Mouse (Mus musculus): Measurements from ENCODE around the gene Wfikkn1.
A peak's percentile ranks its signal among the peaks of the same experiment; 100 is the strongest.

Gene Wfikkn1

DNA sequence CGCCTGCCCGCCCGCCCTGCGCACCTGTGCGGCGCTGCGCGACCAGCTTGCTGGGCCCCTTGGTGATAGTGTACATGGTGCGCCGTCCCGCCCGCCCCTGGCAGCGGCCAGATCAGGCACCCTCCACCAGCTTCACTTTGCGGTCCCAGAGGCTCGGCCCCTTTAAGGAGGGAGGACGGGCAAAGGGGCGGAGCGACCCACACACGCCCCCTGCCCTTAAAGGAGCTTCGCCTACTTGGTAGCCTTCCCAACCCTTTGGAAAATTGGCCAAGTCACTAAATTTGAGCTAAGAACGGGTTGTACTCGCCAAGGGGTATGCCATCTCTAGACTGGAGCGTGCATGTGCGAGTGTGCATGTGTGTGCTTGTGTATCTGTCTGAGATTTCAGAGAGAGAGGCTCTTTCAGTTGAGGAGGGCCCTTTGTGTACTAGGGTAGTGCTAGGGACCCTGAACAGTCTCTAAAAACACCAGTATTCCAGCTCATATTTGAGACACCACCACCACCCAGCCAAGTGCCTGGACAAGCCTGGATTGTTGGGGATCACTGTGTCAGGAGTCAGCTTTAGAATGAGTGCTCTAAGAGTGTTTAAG is 12.0 kb downstream of the Wfikkn1 start, which contains the start of gene Mcrip2:
TSS of gene Mcrip2 (minus strand) at position 164 of the 591 bp plus-strand sequence.
- DNase-seq (ENCODE audit: low spot score in 2 of 2): peak; percentile 60 to 61

DNA sequence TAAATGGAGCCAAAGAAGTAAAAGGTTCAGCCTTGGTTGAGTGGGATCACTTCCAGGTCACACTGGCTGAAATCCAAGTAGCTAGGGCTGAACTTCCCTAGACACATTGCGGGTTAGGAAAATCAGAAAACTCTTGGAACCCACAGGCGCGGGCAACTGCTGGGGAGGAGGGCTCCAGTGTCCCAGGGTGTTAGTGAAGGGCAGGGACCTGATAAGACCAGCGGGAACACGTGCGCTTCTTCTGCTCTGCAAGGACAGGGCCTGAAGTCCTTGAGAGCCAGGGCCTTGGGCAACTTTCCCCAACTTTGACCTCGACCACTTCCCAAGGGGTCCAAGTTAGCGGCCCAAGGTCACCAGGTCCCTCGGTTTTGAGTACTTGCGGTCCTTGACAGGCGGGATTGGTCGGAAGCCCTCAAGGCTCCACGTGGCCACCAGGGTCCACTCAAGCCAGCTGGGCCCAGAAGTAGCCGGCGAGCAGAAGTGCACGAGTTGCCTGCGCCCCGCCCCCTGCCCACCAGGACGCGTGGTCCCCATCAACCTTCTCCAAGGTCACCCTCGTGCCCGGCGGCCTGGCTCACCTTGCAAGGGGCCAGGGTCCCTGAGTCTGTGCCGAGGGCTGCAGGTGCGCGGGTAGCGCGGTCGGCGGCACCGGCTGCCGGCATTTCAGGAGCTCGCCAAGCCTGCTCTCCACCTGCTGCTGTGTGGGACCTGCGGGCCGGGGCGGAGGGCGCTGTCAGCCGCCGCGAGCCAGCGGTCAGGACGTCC is 12.6 kb downstream of the Wfikkn1 start:
- peak in 1 of 2 experiments; percentile 34 for DNase-seq (ENCODE audit: low spot score in 2 of 2)

DNA sequence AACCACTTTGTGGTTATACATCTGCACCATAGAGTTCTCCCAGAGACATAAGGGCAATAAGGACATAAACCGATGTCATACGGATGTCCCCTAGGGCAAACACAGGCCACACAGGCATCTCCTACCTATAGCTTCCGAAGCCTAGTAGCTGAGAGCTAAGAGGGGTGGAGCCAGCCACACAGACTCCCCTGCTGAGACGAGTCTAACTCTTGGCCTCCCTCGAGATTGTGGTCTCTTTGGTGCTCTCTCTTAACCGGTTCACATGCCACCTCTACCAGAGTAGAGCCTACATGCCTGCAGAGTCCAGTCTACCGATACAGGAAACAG is 13.2 kb downstream of the Wfikkn1 start:
- peak in 1 of 2 experiments; percentile 33 for DNase-seq (ENCODE audit: low spot score in 2 of 2)

DNA sequence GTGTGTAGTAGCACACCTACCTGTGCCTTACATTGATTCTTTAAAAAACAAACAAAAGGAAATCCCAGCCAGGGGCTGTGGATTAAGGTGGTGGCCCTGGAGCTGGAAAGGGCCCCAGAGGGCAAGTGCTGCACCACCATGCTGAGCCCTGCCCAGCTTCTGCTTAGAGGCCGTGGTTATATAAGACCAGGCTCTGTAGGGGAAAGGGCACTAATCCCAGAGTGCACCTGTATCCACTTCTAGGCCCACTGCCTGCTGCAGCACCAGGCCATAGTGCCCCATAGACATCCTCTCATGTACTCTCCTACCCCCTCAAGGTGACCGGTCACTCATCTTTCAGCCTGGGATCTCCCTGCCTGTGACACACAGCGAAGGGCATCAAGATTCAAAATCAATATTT is 14.5 kb downstream of the Wfikkn1 start:
- DNase-seq (ENCODE audit: low spot score in 2 of 2): no peak

DNA sequence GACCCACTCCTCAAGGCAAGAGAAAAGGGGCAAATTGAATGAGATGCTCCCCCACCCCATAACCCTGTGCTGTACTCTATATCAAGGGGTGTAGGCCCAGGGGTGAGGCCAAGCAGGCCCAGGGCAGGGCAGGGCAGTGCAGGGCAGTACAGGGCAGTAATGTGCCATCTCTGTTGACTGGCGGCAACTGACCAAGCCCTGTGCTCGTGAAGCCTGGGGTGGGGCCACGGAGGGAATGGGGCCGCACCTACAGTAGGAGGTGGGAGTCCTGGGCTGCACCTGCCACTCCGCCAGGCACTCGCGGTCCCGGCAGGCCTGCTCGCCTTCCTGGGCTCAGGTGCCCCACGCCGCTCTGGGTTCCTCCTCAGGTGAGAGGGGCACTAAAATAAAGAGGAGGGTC is 15.4 kb downstream of the Wfikkn1 start:
- DNase-seq (ENCODE audit: low spot score in 2 of 2): no peak

DNA sequence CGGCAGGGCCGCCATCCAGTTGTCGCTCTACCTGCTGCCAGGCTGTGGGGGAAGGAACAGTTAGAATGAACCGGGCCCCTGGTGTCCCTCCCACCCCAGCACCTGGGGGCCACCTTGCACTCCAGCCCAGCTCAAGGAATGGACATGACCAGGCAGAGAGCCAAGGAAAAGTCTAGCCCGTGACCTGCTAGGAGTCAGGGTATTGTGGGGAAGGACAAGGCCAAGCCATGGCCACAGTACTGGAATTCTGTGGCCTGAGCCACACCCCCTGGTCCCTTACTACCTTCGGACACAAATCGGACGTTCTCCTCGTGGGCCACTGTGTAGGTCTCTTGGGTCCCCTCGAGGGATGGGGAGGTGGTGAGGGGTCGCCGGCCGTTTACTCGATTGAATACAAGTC is 16.3 kb downstream of the Wfikkn1 start:
- DNase-seq (ENCODE audit: low spot score in 2 of 2): no peak

DNA sequence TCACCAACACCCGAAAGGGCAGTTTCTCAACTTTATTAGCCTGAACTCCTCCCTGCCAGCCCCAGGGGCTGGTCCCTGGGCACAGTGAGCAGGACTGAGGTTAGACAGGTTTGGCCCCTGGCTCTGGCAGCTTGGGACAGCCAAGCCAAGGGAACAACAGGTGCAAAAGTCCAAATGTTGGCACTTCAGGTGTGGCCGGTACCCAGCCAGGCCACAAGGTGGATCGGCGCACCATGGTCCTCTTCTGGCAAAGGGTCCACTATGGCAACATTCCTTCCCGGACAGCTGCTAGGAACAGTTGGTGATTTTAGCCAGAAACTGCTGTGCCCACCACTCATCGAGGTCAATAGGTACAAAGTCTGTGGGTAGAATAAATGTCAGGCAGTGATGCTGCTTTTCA is 17.0 kb downstream of the Wfikkn1 start:
- no peak for DNase-seq (ENCODE audit: low spot score in 2 of 2)

DNA sequence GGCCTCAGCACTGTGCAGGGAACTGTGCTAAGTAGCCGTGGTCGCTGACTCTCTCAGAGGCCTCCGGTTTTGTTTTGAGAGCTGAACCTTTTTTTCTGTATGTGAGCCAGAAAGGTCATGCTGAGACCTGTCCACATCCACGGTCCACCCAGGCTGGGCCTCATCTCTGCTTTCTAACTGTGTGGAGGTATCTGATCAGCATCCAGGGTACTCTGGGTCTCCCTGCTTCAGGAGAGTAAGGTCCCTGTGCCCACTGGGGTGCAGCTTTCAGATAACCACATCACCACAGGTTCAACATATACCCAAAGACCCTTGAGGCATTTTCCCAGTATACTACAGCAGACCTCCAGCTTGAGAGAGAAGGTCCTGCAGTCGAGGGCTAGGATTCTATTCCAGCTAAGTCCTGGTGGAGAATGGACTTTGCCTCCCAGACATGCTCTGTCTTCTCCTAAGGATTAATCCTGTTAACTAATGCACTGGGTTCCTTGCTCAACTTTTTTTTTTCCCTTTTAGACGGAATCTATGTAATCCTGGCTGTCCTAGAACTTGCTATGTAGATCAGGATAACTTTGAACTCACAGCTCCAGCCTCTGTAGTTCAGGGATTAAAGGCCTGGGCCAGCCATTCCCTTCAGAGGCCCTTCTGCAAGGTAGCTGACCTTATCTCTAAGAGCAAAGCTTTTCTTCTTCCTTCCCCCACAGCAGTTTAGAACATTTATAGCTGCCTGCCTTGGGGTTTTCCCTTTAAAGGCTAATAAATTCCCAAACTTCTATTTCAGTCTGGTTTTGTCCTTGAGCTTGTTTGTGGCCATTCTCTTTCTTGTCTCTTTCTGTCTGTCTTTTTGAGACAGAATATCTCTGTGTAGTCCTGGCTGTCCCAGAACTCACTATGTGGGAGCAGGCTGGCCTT is 18.7 kb downstream of the Wfikkn1 start:
- DNase-seq (ENCODE audit: low spot score in 2 of 2): no peak

DNA sequence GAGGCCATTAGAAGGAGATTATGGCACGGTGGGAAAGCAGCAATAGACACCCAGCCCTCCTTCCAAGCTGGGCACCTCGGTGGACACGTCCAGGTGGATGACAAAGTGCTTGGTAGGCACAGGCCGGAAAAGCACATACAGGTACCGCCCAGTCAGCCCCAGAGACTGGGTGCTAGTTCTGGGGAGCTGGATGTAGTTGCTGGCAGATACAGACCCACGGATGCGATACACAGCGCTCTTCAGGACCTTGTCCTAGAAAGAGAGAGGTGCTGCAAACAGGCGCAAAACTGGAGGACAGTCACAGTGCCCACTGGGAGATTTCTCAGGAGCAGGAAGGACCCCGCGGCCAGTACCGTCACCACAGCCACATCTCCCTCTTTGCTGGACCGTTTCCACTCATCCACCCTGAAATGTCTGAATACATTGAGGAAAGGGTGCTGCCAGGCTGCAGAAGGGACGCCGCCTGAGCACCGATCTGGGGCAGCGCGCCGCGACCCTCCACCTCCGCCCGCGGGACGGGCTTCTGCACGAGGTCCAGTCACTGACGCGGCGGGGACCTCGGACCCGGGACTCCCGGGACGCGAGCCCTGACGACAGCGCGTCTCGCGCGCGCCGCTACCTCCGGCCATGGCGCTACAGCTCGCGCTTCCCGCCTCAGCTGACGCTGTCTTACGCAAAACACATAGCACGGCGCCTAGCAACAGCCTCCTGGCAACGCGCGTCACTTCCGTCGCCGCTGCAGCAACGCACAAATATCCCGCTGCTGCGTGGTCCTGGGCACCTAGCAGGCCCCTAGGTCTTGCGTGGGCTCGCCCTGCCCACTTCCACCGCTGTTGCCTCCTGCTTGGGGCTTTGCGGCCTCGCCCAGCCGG is 19.6 kb downstream of the Wfikkn1 start, which contains the start of gene Wdr90:
TSS of gene Wdr90 (minus strand) at position 670 of the 872 bp plus-strand sequence.
- DNase-seq (ENCODE audit: low spot score in 2 of 2): peak; percentile 81

DNA sequence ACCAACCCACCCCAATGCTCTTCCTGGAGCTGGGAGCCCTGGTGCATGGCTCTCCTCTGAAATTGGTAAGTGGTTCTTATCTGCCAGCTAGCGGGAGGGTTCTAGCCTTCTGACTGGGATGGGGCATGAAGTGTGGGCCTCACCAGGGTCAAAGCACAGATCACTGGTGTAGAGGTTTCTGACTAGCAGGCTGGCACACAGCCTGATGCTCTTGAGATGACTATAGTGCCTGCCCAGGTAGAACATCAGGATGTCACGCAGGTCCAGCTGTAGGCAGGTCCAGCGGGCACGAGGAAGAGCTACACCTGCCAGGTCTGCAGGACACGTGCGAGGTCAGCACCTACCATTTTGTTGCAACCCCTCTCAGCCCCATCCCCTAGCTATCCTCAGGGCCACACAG is 20.4 kb downstream of the Wfikkn1 start:
- DNase-seq (ENCODE audit: low spot score in 2 of 2): no peak

DNA sequence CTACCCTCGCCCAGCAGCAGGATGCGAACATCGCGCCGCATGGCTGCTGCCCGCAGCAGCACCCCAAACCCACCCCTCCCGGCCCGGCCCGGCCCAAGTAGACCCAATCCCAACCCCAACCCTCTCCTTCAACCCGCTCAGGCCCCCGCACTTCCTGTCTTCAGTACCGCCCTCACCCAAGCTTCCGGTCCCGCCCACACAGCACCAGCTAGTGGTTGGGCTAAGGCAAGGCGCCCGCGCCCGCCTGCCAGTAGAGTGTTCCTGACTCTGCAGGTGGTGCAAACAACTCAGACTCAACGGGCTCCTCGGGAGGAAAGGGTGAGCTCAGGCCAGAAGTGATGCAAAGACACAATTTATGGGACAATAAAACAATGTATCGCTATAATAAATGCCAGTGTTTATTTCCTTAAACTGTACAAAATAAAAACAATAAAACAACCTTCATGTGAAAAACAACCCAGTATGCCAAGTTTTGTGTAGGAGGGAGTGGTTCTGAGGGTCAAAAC is 36.2 kb downstream of the Wfikkn1 start, which contains the start of gene Rhot2:
TSS of gene Rhot2 (minus strand) at position 456 of the 506 bp plus-strand sequence.
- DNase-seq (ENCODE audit: low spot score in 2 of 2): peak; percentile 96

DNA sequence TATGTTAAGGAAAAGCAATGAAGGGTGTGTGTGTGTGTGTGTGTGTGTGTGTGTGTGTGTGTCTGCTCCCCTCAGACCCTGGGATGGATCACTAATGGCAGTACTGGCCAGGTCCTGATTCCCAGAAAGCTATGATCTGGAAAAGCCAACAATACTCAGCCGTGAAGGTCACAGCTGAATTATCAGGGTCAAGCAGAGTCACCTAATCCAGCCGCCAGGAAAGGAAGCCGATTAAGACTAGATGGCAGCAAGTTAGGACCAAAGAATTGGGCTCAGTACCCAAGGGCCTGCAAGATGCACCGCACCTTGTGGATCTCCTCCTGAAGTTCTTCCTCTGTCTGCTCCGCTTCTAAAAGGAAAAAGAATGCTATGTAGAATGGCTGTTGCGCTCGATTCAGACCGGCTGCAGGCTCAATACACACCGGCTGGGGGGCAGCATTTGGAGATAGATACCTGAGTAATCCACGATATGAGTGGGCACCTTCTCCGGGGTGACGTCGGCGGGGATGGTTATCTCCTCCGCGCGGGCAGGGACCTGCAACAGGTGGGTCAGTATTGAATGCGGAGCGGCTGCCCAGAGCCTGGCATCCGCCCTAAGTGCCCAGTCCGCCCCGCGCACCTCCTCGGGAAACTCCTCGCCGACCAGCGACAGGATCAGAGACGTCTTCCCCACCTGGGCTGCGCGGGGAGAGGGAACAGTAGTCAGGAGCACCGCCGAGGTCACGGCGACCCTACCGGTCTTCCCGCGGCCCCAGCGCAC is 36.8 kb downstream of the Wfikkn1 start:
- DNase-seq (ENCODE audit: low spot score in 2 of 2): no peak

DNA sequence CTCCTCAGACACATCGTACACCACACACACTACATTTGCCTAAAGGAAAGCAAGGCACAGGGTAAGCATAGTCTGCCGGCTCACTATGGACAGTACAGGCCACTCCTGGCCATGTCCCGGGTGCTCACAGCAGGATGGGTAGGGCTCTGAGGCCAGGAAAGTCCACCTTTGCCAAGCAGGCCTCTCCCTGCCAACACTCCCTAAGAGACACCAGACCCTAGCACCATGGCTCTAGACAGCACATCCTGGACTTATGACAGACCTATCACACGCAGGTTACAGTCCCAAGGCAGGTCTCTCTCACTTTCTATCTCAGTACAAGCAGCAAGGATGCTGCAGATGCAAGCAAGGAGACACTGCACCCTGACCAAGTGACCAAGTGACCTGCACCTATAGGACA is 37.5 kb downstream of the Wfikkn1 start:
- DNase-seq (ENCODE audit: low spot score in 2 of 2): no peak

DNA sequence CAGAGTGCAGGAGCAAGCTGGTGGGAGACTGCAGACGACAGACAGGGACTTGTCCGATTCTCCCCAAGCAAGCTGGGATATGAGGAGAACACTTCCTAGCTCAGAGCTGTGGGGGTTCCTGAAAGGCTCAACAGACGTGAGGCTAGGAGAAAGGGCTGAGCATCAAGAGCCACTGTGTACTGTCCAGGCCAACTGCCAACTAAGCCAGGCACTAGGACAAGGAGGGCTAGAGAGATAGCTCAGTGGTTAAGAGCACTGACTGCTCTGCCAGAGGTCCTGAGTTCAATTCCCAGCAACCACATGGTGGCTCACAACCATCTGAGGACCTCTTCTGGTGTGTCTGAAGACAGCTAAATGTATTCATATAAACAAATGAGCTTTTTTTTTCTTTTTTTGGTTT is 38.1 kb downstream of the Wfikkn1 start:
- DNase-seq (ENCODE audit: low spot score in 2 of 2): no peak

DNA sequence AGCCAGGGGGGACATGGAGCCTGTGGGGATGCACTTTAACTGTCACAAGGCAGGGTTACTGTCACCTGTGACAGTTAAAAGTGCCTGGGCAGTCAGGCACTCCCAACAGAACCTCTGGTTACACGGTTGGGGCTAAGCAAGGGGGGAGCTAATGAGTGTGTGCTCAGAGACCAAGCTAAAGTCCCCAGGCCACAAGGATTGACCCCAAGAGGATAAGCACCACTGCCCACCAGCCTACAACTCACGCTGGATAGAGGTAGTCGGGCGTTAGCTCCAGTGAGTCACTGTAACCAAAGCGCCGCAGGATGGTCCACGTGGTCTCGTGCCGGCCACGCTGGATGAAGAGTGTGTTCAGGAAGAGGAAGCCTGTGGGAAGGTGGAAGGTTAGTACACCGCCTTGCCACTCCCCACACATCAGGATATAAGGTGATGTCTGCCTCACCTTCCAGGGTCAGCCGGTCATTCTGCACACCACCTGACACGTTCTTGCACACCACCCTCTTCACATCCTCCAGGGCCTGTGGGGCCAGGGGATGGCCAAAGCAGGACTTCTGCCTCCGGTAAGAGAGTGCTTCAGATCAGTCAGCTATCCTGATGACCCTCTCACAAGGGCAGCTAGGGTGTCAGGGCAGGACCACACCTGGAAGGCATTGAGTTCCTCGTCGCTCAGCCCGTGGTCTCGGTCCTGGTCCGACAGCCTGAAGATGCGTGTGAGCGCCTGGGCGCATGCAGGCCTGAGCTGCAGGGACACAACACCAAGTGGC is 39.4 kb downstream of the Wfikkn1 start, which contains the start of gene Gm20683:
TSS of gene Gm20683 (minus strand) at position 647 of the 764 bp plus-strand sequence.
- no peak for DNase-seq (ENCODE audit: low spot score in 2 of 2)

DNA sequence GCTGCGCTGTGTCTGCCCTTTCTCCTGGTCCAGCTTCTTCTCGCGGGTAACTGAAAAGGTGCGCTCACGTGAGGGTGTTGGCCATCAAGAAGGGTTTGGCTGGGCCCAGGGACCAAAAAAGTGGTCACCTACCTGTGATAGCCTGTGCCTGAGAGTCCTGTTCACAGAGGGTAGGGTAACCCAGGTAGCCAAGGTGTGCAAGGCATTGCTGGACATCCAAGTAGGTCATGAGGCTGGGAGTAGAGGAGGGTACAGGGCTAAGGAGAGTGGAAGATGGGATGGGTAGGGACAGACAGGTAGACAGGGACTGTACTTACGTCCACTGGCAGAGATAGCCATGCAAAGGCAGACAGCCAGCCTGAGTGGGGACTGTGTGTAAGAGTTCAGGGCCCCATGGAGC is 40.1 kb downstream of the Wfikkn1 start:
- DNase-seq (ENCODE audit: low spot score in 2 of 2): no peak

DNA sequence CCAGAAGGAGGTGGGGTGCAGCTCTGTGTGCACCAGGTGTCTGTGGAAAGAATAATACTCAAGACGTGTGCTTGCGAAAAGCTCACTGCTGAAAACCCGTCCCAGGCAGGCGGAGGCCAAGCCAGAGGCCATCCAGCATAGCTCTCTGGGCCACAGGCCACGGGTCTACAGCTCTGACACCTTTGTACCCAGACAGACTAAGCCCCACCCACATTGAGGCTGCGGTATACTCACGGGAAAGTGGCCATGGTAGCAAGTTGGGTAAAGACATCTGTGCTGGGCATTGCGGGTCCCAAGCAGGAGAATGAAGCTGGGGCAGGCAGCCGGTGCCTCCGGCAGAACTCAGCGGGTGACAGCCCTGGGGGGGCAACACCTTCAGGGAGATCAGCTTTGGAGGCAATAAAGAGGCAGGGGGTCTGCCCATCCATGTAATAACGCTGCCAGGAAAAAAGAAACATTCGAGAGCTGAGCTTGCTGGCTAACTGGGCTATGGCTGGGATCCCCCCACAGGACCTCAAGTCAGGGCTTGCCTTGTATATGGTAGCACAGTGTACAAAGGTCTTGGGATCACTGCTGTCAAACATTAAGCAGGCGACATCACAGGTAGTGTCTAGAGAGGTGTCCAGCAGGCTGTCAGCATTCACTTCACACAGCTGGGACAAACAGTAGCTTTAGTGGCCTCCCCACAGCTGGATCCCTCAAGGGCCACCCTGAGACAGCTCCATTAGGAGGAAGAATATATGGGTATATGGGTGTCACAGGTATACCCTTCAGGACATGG is 41.0 kb downstream of the Wfikkn1 start:
- DNase-seq (ENCODE audit: low spot score in 2 of 2): no peak

DNA sequence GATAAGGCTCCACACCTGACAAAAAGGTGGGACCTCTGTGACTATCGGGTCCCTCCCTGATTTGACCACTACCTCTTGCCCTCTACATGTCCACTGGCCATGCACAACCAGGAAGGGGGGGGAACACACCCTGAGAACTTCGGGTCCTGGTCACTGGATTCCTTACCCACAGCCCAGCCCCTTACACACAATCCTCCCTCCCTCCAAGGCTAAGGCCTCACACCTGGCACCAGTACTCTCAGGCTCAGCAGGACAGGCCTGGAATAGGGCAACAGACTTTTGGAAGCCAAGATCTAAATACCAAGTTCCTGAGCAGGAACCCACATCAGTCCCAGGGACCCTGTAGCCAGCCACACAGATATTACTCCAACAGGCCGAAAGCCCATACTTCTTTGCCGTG is 41.8 kb downstream of the Wfikkn1 start:
- DNase-seq (ENCODE audit: low spot score in 2 of 2): no peak

DNA sequence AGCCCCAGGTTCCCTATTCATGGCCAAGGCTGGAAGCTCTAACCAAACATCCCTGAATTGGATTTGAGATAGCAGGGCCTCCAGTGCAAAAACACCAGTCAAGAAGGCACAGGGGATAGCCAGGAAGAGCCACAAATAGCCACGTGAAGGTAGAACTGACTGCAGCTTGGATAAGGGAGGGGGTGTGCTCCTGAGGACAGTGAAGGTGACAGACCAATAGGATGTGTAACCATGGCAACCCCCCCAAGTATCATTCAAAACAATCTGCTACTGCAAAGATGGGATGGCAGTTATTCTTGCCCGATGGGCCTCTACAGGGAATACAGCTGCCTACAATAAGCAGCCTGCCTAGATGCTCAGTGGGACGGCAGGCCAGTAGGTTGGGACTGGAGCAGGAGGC is 43.1 kb downstream of the Wfikkn1 start:
- no peak for DNase-seq (ENCODE audit: low spot score in 2 of 2)

Measured in thymus, postnatal 10 days (tissue).